Mouse (Mus musculus) thymus, postnatal 0 days (tissue): ENCODE data around the gene Tmem181a. TPM values are rescaled to one million over a fixed set of nuclear protein-coding genes. Genes with fewer than 3 reads are reported as not detected.
"Not testable (repeated sequence)": the region's sequence is repeated elsewhere in the genome, so short reads cannot be mapped to it uniquely, and the experiment has no call there.

Source experiments
- DNase-seq: peaks from one replicate; pipeline ENCODE4 v3.0.0-alpha.2; 2015; ENCODE audit warnings: low spot score
- polyA plus RNA-seq: library from polyadenylated mRNA; unstranded; fragments of >200 nt; fragmentation: Nextera tagmentation; extraction: Ambion mirVana; gene quantifications from 2 replicates; pipeline ENCODE4 v1.2.1, GENCODE M21; 2015

Tmem181a gene
- 12.1 and 12.2 TPM in 2 replicates for polyA plus RNA-seq

GRCm38 (mm10) chr17:6256400-6257069 is at the start of gene Tmem181a:
Gene Tmem181a (plus strand): TSS chr17:6256860.
- DNase-seq, result not testable (repeated sequence)

GRCm38 (mm10) chr17:6211721-6212120 is 44.9 kb upstream of the Tmem181a start:
- no peak for DNase-seq

GRCm38 (mm10) chr17:6215640-6216039 is 41.0 kb upstream of the Tmem181a start:
- no peak for DNase-seq

GRCm38 (mm10) chr17:6216514-6216913 is 40.1 kb upstream of the Tmem181a start:
- no peak for DNase-seq

GRCm38 (mm10) chr17:6232633-6233032 is 24.0 kb upstream of the Tmem181a start:
- DNase-seq, result not testable (repeated sequence)

GRCm38 (mm10) chr17:6251298-6251697 is 5.4 kb upstream of the Tmem181a start:
- DNase-seq, result not testable (repeated sequence)

GRCm38 (mm10) chr17:6257070-6257456 is 403 bp downstream of the Tmem181a start:
- DNase-seq, result not testable (repeated sequence)

- peak; percentile 11 for DNase-seq
Measured at GRCm38 (mm10) chr17:6269876-6270831, 13.5 kb downstream of the Tmem181a start.

GRCm38 (mm10) chr17:6270840-6271239 is 14.2 kb downstream of the Tmem181a start:
- DNase-seq, result peak; percentile 4

GRCm38 (mm10) chr17:6271970-6272369 is 15.3 kb downstream of the Tmem181a start:
- DNase-seq, result not testable (repeated sequence)

GRCm38 (mm10) chr17:6274693-6275092 is 18.0 kb downstream of the Tmem181a start:
- not testable (repeated sequence) for DNase-seq

- not testable (repeated sequence) for DNase-seq
Measured at GRCm38 (mm10) chr17:6279205-6279604, 22.5 kb downstream of the Tmem181a start.

GRCm38 (mm10) chr17:6279772-6280171 is 23.1 kb downstream of the Tmem181a start:
- not testable (repeated sequence) for DNase-seq

- not testable (repeated sequence) for DNase-seq
Measured at GRCm38 (mm10) chr17:6280513-6280912, 23.9 kb downstream of the Tmem181a start.

GRCm38 (mm10) chr17:6283137-6283536 is 26.5 kb downstream of the Tmem181a start:
- DNase-seq, result not testable (repeated sequence)

GRCm38 (mm10) chr17:6286169-6286568 is 29.5 kb downstream of the Tmem181a start:
- DNase-seq, result not testable (repeated sequence)

- not testable (repeated sequence) for DNase-seq
Measured at GRCm38 (mm10) chr17:6289045-6289444, 32.4 kb downstream of the Tmem181a start.

GRCm38 (mm10) chr17:6293882-6294281 is 37.2 kb downstream of the Tmem181a start:
- DNase-seq, result not testable (repeated sequence)

GRCm38 (mm10) chr17:6297060-6297795 is 40.6 kb downstream of the Tmem181a start:
- not testable (repeated sequence) for DNase-seq

GRCm38 (mm10) chr17:6300190-6300863 is 43.7 kb downstream of the Tmem181a start:
- DNase-seq, result not testable (repeated sequence)

- not testable (repeated sequence) for DNase-seq
Measured at GRCm38 (mm10) chr17:6304891-6305290, 48.2 kb downstream of the Tmem181a start.
